In the genomic region with DNA sequence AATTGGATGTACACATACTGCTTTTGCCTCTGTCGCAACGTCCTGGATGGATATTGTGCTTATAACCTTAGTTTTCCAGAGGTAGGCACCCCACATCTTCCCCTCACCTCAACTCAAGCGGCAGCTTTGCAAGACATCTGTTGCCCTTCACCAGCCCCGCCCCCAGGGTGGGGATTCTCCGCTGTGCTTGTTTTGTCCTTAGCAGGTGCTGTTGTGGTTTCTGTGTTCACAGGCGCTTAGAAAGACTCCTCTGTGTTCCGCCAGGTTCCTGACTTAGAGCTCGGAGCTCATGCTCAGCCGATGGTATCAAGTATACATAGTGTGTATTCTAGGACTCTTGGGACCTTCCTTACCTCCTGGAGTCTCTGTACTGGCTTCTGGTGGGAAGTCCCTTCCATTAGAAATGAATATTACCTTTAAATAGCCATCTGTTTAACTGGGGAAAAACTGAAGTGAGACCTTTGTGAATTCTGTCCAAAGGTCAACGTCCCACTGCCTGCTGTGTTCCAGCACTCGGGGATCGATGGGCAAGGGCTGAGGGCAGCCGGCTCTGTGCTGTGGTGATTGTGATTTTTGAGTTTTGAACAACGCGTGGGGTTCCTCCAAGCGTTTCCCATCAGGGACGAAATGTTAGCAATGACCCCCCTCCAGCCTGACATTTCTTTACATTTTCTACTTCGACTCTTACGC, we compare ENCODE assay signal across 18 mouse cellular contexts. TPM values are rescaled to one million over a fixed set of nuclear protein-coding genes. Genes with fewer than 3 reads are reported as not detected.
DNase-seq lines count a peak whose midpoint lies in the region; ATAC-seq and TF ChIP-seq lines count a peak whose summit lies in the region.
"Had no signal": no experiment of that assay in that cellular context is flagged by ENCODE, and none has a peak within 500 bp of the region (broad histone marks: within the 10 kb centered on the region; RNA-seq: fewer than 3 reads in every experiment).

No protein-coding gene starts in this region.

- H3K9me3 ChIP-seq in intestine, embryonic 16.5 days (ENCODE audit: control insufficient read depth, low read length), result no peaks in the 10 kb centered on the region
- H3K9me3 ChIP-seq: embryonic facial prominence, embryonic 15.5 days; heart, embryonic 10.5 days; midbrain, embryonic 12.5 days; neural tube, embryonic 13.5 days had no signal

- no peak for TF ChIP-seq CTCF in lung, adult 2 months (IDR thresholded peaks at IDR 0.05; ENCODE audit: insufficient read depth, low read length)

- H3K27me3 ChIP-seq in intestine, embryonic 16.5 days (replicated peaks; ENCODE audit: control insufficient read depth, insufficient read depth, low read length), result no peaks in the 10 kb centered on the region
- H3K27me3 ChIP-seq: midbrain, embryonic 12.5 days; neural tube, embryonic 13.5 days had no signal

- no peak overlapping the region for H3K9ac ChIP-seq in intestine, embryonic 16.5 days (ENCODE audit: low read depth, low read length)
- H3K9ac ChIP-seq: embryonic facial prominence, embryonic 15.5 days; hindbrain, embryonic 14.5 days; liver, embryonic 14.5 days; midbrain, embryonic 12.5 days; neural tube, embryonic 13.5 days had no signal

- WGBS in lung, adult 2 months, result 90% methylated on average over 19 of the region's 19 CpGs
- WGBS in intestine, embryonic 16.5 days, result 90% methylated on average over 19 of the region's 19 CpGs

- no peak for ATAC-seq in cerebellum, adult (ENCODE audit: insufficient number of reproducible peaks, low FRiP score, low TSS enrichment)
- ATAC-seq in intestine, embryonic 16.5 days, result no peak

- TF ChIP-seq POLR2A in lung, adult 2 months (IDR thresholded peaks at IDR 0.05; ENCODE audit: borderline replicate concordance, extremely low read depth, low read depth, low read length), result no peak

- peak; percentile 38 for DNase-seq in adrenal gland, postnatal 14 days
- no peak for DNase-seq in adrenal gland, adult 18-20 months (ENCODE audit: low spot score in 2 of 2)
- DNase-seq in lung, postnatal 25 days (ENCODE audit: low spot score), result peak; percentile 63
- no peak for DNase-seq in lung, adult 2 months
- DNase-seq in spleen, postnatal 36 days (ENCODE audit: low spot score in 2 of 2), result peak; percentile 87 to 89
- DNase-seq in cerebellum, postnatal 4 days (ENCODE audit: low spot score in 2 of 2), result no peak
- DNase-seq: cerebellum, adult 2 months; kidney, postnatal 25 days; right cerebral cortex, postnatal 14 days had no signal

- H3K4me3 ChIP-seq in lung, adult 2 months (replicated peaks; ENCODE audit: extremely low read depth, low read depth, low read length), result no peak overlapping the region
- no peak overlapping the region for H3K4me3 ChIP-seq in intestine, embryonic 16.5 days (ENCODE audit: low read length)
- H3K4me3 ChIP-seq: embryonic facial prominence, embryonic 15.5 days; heart, embryonic 10.5 days; left cerebral cortex, adult 2 months; midbrain, embryonic 12.5 days; neural tube, embryonic 13.5 days had no signal

- H3K27ac ChIP-seq in intestine, embryonic 16.5 days (ENCODE audit: low read length), result no peak overlapping the region
- H3K27ac ChIP-seq: embryonic facial prominence, embryonic 15.5 days; heart, embryonic 10.5 days; hindbrain, embryonic 14.5 days; left cerebral cortex, adult 2 months; liver, embryonic 14.5 days; midbrain, embryonic 12.5 days; neural tube, embryonic 13.5 days had no signal

- no peaks in the 10 kb centered on the region for H3K36me3 ChIP-seq in intestine, embryonic 16.5 days (ENCODE audit: control insufficient read depth, insufficient read depth, low read length)
- H3K36me3 ChIP-seq: embryonic facial prominence, embryonic 15.5 days; midbrain, embryonic 12.5 days; neural tube, embryonic 13.5 days had no signal

- no peak overlapping the region for H3K4me2 ChIP-seq in intestine, embryonic 16.5 days (ENCODE audit: low read depth, low read length)
- H3K4me2 ChIP-seq: embryonic facial prominence, embryonic 15.5 days; hindbrain, embryonic 14.5 days; midbrain, embryonic 12.5 days; neural tube, embryonic 13.5 days had no signal

- H3K4me1 ChIP-seq in lung, adult 2 months (ENCODE audit: control insufficient read depth, insufficient read depth, low read length), result peaks cover 3% of the 10 kb centered on the region
- H3K4me1 ChIP-seq in intestine, embryonic 16.5 days (ENCODE audit: control insufficient read depth, insufficient read depth, low read length), result peaks cover 13% of the 10 kb centered on the region

RNA-seq across cellular contexts. Expression of gene Fam8a1, which starts 52.5 kb away (rescaled TPM):
- 45.5 and 47.1 TPM in 2 replicates for total RNA-seq in adrenal gland, postnatal 14 days (2021)
- 10 to 100 TPM; 48.5 to 49.6 TPM for total RNA-seq in adrenal gland, adult 18-20 months (2021)
- 16.9 and 23.4 TPM in 2 replicates for polyA plus RNA-seq in lung, adult 2 months (2012; rRNA removed)
- 4.6 and 5.9 TPM in 2 replicates for polyA plus RNA-seq in intestine, embryonic 16.5 days (2015; fragmentation: Nextera tagmentation; extraction: Ambion mirVana)

Comparison
In these comparisons a context has a peak if more than half of its experiments do, and no peak if none do; other contexts are left out.
1. DNase-seq: peak in adrenal gland, postnatal 14 days (single experiment), lung, postnatal 25 days (single experiment) and spleen, postnatal 36 days (2 of 2); none in adrenal gland, adult 18-20 months (0 of 2), lung, adult 2 months (single experiment) and cerebellum, postnatal 4 days (0 of 2).